Mouse (Mus musculus): ENCODE results near the gene Mypop. TPM values are rescaled to one million over a fixed set of nuclear protein-coding genes. Genes with fewer than 3 reads are reported as not detected.

Gene Mypop
- 10 to 100 TPM; 53.8 to 59.5 TPM for total RNA-seq (2021)
- long read RNA-seq, experiment 1, transcript Mypop-201 (3 exons, 2,173 nt): major isoform, 36 of 51 reads
- long read RNA-seq, experiment 1, partial matches to known transcripts: 10 of 51 reads
- long read RNA-seq, experiment 1, other reads (novel, unspliced or antisense): 2 of 51 reads
- long read RNA-seq, experiment 2, transcript Mypop-201 (3 exons, 2,173 nt): major isoform, 13 of 29 reads
- long read RNA-seq, experiment 2, partial matches to known transcripts: 7 of 29 reads
- long read RNA-seq, experiment 2, other reads (novel, unspliced or antisense): 8 of 29 reads

GRCm38 (mm10) chr7:18990601-18991295 is at the start of gene Mypop:
Gene Mypop, plus strand, starts transcription at chr7:18991245.
- DNase-seq (ENCODE audit: low spot score in 2 of 2): peak; percentile 100

- DNase-seq (ENCODE audit: low spot score in 2 of 2): peak; percentile 63 to 78
Measured at GRCm38 (mm10) chr7:18942376-18942775, 48.7 kb upstream of the Mypop start.

- no peak for DNase-seq (ENCODE audit: low spot score in 2 of 2)
Measured at GRCm38 (mm10) chr7:18942815-18943214, 48.2 kb upstream of the Mypop start.

- DNase-seq (ENCODE audit: low spot score in 2 of 2): no peak
Measured at GRCm38 (mm10) chr7:18948151-18948550, 42.9 kb upstream of the Mypop start.

- DNase-seq (ENCODE audit: low spot score in 2 of 2): peak in 1 of 2 experiments; percentile 52
Measured at GRCm38 (mm10) chr7:18949781-18950522, 41.1 kb upstream of the Mypop start.

- no peak for DNase-seq (ENCODE audit: low spot score in 2 of 2)
Measured at GRCm38 (mm10) chr7:18950523-18951315, 40.3 kb upstream of the Mypop start.

GRCm38 (mm10) chr7:18951397-18951796 is 39.6 kb upstream of the Mypop start:
- DNase-seq (ENCODE audit: low spot score in 2 of 2): no peak

- DNase-seq (ENCODE audit: low spot score in 2 of 2): peak; percentile 47 to 74
Measured at GRCm38 (mm10) chr7:18957569-18958383, 33.3 kb upstream of the Mypop start.

GRCm38 (mm10) chr7:18958384-18958766 is 32.7 kb upstream of the Mypop start:
- DNase-seq (ENCODE audit: low spot score in 2 of 2): no peak

- DNase-seq (ENCODE audit: low spot score in 2 of 2): no peak
Measured at GRCm38 (mm10) chr7:18959446-18959845, 31.6 kb upstream of the Mypop start.

- DNase-seq (ENCODE audit: low spot score in 2 of 2): no peak
Measured at GRCm38 (mm10) chr7:18962171-18962792, 28.8 kb upstream of the Mypop start.

GRCm38 (mm10) chr7:18962795-18963194 is 28.2 kb upstream of the Mypop start:
- DNase-seq (ENCODE audit: low spot score in 2 of 2): no peak

- no peak for DNase-seq (ENCODE audit: low spot score in 2 of 2)
Measured at GRCm38 (mm10) chr7:18963294-18963843, 27.7 kb upstream of the Mypop start.

GRCm38 (mm10) chr7:18965312-18965711 is 25.7 kb upstream of the Mypop start:
- no peak for DNase-seq (ENCODE audit: low spot score in 2 of 2)

- DNase-seq (ENCODE audit: low spot score in 2 of 2): no peak
Measured at GRCm38 (mm10) chr7:18967603-18968002, 23.4 kb upstream of the Mypop start.

- DNase-seq (ENCODE audit: low spot score in 2 of 2): no peak
Measured at GRCm38 (mm10) chr7:18970956-18971355, 20.1 kb upstream of the Mypop start.

GRCm38 (mm10) chr7:18978381-18978780 is 12.7 kb upstream of the Mypop start:
- no peak for DNase-seq (ENCODE audit: low spot score in 2 of 2)

- no peak for DNase-seq (ENCODE audit: low spot score in 2 of 2)
Measured at GRCm38 (mm10) chr7:18986503-18986902, 4.5 kb upstream of the Mypop start.

- no peak for DNase-seq (ENCODE audit: low spot score in 2 of 2)
Measured at GRCm38 (mm10) chr7:18987100-18987499, 3.9 kb upstream of the Mypop start, which contains the start of gene Nanos2. Gene Nanos2, plus strand, starts transcription at chr7:18987400.

All from left cerebral cortex, adult 18-20 months (tissue).